Mouse (Mus musculus) MEL (cell line): ENCODE results near the gene Gm5965.

Source experiments
- CHD2 ChIP-seq: IDR thresholded peaks from 2 replicates; pipeline ENCODE4 v1.6.1; 2011; ENCODE audit warnings: low read length, improper control_type of control experiment
- CTCF ChIP-seq, 3 experiments: IDR thresholded peaks in 2 of 3; conservative IDR thresholded peaks in 1 of 3; 2 replicates each; pipeline ENCODE4 v1.5.1; 2011 to 2012; ENCODE audit warnings: low read length in 3 of 3, low read depth in 2 of 3, mild to moderate bottlenecking in 2 of 3, improper control_type of control experiment in 1 of 3, inconsistent platforms in 1 of 3, mixed read lengths in 1 of 3, moderate library complexity in 1 of 3; ENCODE audit not compliant: control insufficient read depth in 1 of 3, insufficient read depth in 1 of 3, poor library complexity in 1 of 3, severe bottlenecking in 1 of 3
- MYC ChIP-seq: IDR thresholded peaks from 2 replicates; pipeline ENCODE4 v1.6.1; 2011; ENCODE audit warnings: low read depth, mild to moderate bottlenecking, low read length, improper control_type of control experiment, moderate library complexity

DNA sequence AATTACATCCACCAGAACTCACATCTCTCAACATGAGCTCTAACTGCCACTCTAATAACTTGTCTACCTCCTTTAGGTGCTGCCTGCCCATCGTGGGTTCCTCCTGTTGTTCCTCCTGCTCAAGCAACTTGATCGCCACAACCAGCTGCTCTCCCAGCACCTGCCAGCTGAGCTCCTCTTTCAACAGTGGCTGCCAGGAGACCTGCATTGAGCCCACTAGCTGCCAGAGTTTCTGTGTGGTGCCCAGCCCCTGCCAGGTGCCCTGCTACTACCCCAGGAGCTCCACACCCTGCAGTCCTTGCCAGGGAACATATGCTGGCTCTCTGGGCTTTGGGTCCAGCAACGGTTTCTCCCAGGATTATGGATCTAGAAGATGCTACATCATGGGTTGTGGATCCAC lies 42.4 kb downstream of the Gm5965 start, which contains the start of gene Krtap15:
- TF ChIP-seq CHD2 (no peak), CTCF (IDR thresholded peaks at IDR 0.05 in 2 of 3, conservative IDR thresholded peaks at IDR 0.05 in 1 of 3; ENCODE audit: control insufficient read depth in 1 of 3, insufficient read depth in 1 of 3, low read depth in 2 of 3, low read length in 3 of 3, poor library complexity in 1 of 3, severe bottlenecking in 1 of 3) (no peak), MYC (no peak)
